Mouse (Mus musculus) kidney, adult 2 months (tissue): Measurements from ENCODE around the gene Syne1.

Source experiments
- CTCF ChIP-seq: fragments of 200-500 bp; conservative IDR thresholded peaks from 2 replicates; pipeline ENCODE4 v1.5.1; 2011; ENCODE audit warnings: low read depth, mild to moderate bottlenecking, control low read depth, low read length, moderate library complexity, mixed read lengths; ENCODE audit not compliant: insufficient read depth, insufficient read length
- POLR2A ChIP-seq: fragments of 200-500 bp; IDR thresholded peaks from one replicate; pipeline ENCODE4 v1.6.1; 2011; ENCODE audit warnings: low read depth, low read length, control low read depth

DNA sequence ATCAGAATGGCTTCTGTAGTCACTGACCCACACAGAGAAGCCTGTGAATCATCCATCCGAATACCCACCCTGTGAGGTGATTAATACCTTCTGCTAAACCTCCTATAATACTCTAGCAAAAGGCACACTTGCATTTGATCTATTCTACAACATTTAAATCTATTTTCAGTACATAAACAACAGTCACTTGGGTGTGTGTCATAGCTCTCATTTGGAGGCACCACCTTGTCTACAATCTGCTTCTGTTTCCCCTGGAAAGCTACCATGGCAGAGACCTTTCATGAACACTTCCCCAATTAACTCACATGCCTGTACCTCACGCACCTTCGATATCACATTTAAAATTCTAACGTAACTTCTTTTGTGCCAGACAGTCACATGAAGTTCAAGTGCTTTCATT is 169.7 kb downstream of the Syne1 start:
- TF ChIP-seq POLR2A (no peak), CTCF (no peak)
